Mouse (Mus musculus): Measurements from ENCODE around the gene Fnip1.
"Not testable (repeated sequence)": the region's sequence is repeated elsewhere in the genome, so short reads cannot be mapped to it uniquely, and the experiment has no call there.

Fnip1 gene

GRCm38 (mm10) chr11:54437823-54438337, at the start of gene Fnip1:
TSS of gene Fnip1 (plus strand) at chr11:54438199.
- peak; percentile 98 for DNase-seq

- no peak for DNase-seq
These were observed 47.6 kb upstream of the Fnip1 start for GRCm38 (mm10) chr11:54390386-54390785.

- no peak for DNase-seq
These were observed 46.7 kb upstream of the Fnip1 start for GRCm38 (mm10) chr11:54391326-54391725.

GRCm38 (mm10) chr11:54396686-54397085, 41.3 kb upstream of the Fnip1 start:
- DNase-seq, result no peak

GRCm38 (mm10) chr11:54398058-54398457, 39.9 kb upstream of the Fnip1 start:
- DNase-seq, result no peak

- not testable (repeated sequence) for DNase-seq
These were observed 37.2 kb upstream of the Fnip1 start for GRCm38 (mm10) chr11:54400803-54401202.

GRCm38 (mm10) chr11:54404885-54405284, 33.1 kb upstream of the Fnip1 start:
- DNase-seq, result no peak

GRCm38 (mm10) chr11:54406930-54407546, 31.0 kb upstream of the Fnip1 start:
- no peak for DNase-seq

- DNase-seq, result no peak
These were observed 27.4 kb upstream of the Fnip1 start for GRCm38 (mm10) chr11:54410612-54411011.

GRCm38 (mm10) chr11:54413017-54413416, 25.0 kb upstream of the Fnip1 start:
- peak; percentile 65 for DNase-seq

GRCm38 (mm10) chr11:54423007-54423406, 15.0 kb upstream of the Fnip1 start:
- no peak for DNase-seq

GRCm38 (mm10) chr11:54426267-54426666, 11.7 kb upstream of the Fnip1 start:
- DNase-seq, result no peak

GRCm38 (mm10) chr11:54427138-54427537, 10.9 kb upstream of the Fnip1 start:
- DNase-seq, result no peak

- DNase-seq, result no peak
These were observed 10.2 kb upstream of the Fnip1 start for GRCm38 (mm10) chr11:54427695-54428352.

- no peak for DNase-seq
These were observed 8.8 kb upstream of the Fnip1 start for GRCm38 (mm10) chr11:54429224-54429623.

GRCm38 (mm10) chr11:54435797-54436196, 2.2 kb upstream of the Fnip1 start:
- DNase-seq, result no peak

- DNase-seq, result peak; percentile 21
These were observed 633 bp upstream of the Fnip1 start for GRCm38 (mm10) chr11:54437310-54437822.

- DNase-seq, result peak; percentile 46
These were observed 375 bp downstream of the Fnip1 start for GRCm38 (mm10) chr11:54438366-54438781.

- DNase-seq, result peak; percentile 24
These were observed 1.1 kb downstream of the Fnip1 start for GRCm38 (mm10) chr11:54438991-54439690.

GRCm38 (mm10) chr11:54439691-54440029, 1.7 kb downstream of the Fnip1 start:
- DNase-seq, result no peak

GRCm38 (mm10) chr11:54450757-54451156, 12.8 kb downstream of the Fnip1 start:
- DNase-seq, result not testable (repeated sequence)

- DNase-seq, result no peak
These were observed 16.5 kb downstream of the Fnip1 start for GRCm38 (mm10) chr11:54454516-54454915.

GRCm38 (mm10) chr11:54456875-54457274, 18.9 kb downstream of the Fnip1 start:
- peak; percentile 65 for DNase-seq

- DNase-seq, result no peak
These were observed 20.2 kb downstream of the Fnip1 start for GRCm38 (mm10) chr11:54458168-54458567.

Measured in lung, postnatal 36 days (tissue).